14 mouse cellular contexts compared by ENCODE assay signal in genomic region chr9:94582309-94582708, GRCm38 (mm10). TPM values are rescaled to one million over a fixed set of nuclear protein-coding genes. Genes with fewer than 3 reads are reported as not detected.
A peak's percentile ranks its signal among the peaks of the same experiment; 100 is the strongest.
DNase-seq lines count a peak whose midpoint lies in the region; ATAC-seq and TF ChIP-seq lines count a peak whose summit lies in the region.
"Had no signal": no experiment of that assay in that cellular context is flagged by ENCODE, and none has a peak within 500 bp of the region (broad histone marks: within the 10 kb centered on the region; RNA-seq: fewer than 3 reads in every experiment).

No protein-coding gene starts in this region.

- H3K36me3 ChIP-seq in forebrain, postnatal 0 days (ENCODE audit: insufficient read depth), result no peaks in the 10 kb centered on the region
- no peaks in the 10 kb centered on the region for H3K36me3 ChIP-seq in forebrain, embryonic 16.5 days (ENCODE audit: control insufficient read depth, insufficient read depth)
- no peaks in the 10 kb centered on the region for H3K36me3 ChIP-seq in lung, embryonic 16.5 days (ENCODE audit: control insufficient read depth, insufficient read depth, low read length)
- H3K36me3 ChIP-seq: G1E; limb, embryonic 12.5 days; midbrain, embryonic 12.5 days had no signal

- no peak overlapping the region for H3K4me3 ChIP-seq in forebrain, postnatal 0 days (ENCODE audit: low read depth, low read length)
- H3K4me3 ChIP-seq in forebrain, embryonic 16.5 days (replicated peaks; ENCODE audit: low read length), result no peak overlapping the region
- H3K4me3 ChIP-seq in lung, embryonic 16.5 days (ENCODE audit: low read length), result no peak overlapping the region
- H3K4me3 ChIP-seq: limb, embryonic 12.5 days; midbrain, embryonic 12.5 days had no signal

- DNase-seq in forebrain, postnatal 0 days, result peak; percentile 9
- DNase-seq in lung, postnatal 25 days (ENCODE audit: low spot score), result no peak
- peak; percentile 66 to 70 for DNase-seq in cerebellum, postnatal 10 days
- DNase-seq in retina, postnatal 1 day, result no peak
- DNase-seq in layer of hippocampus, postnatal 36 days, result no peak
- no peak for DNase-seq in spleen, postnatal 4 days (ENCODE audit: low spot score in 2 of 2)
- DNase-seq: B cell, adult 2 months; kidney, postnatal 14 days; thymus, adult 18-20 months had no signal

- H3K27me3 ChIP-seq in forebrain, postnatal 0 days (ENCODE audit: insufficient read depth, low read length), result no peaks in the 10 kb centered on the region
- H3K27me3 ChIP-seq in forebrain, embryonic 16.5 days (replicated peaks; ENCODE audit: control insufficient read depth, insufficient read depth, low read length), result no peaks in the 10 kb centered on the region
- no peaks in the 10 kb centered on the region for H3K27me3 ChIP-seq in lung, embryonic 16.5 days (ENCODE audit: control insufficient read depth, insufficient read depth, low read depth, low read length)
- H3K27me3 ChIP-seq: limb, embryonic 12.5 days; midbrain, embryonic 12.5 days had no signal

- H3K4me1 ChIP-seq in forebrain, postnatal 0 days (ENCODE audit: insufficient read depth), result no peaks in the 10 kb centered on the region
- 0 out of 2 replicates have a peak, but pooled peaks cover 4% of the 10 kb centered on the region for H3K4me1 ChIP-seq in forebrain, embryonic 16.5 days (replicated peaks; ENCODE audit: control insufficient read depth, insufficient read depth, low read length)
- H3K4me1 ChIP-seq in lung, embryonic 16.5 days (replicated peaks; ENCODE audit: control insufficient read depth, insufficient read depth, low read length), result peaks cover 8% of the 10 kb centered on the region; the same call in 1 of the 2 replicates
- H3K4me1 ChIP-seq: limb, embryonic 12.5 days had no signal

- no peak overlapping the region for H3K9ac ChIP-seq in forebrain, postnatal 0 days
- H3K9ac ChIP-seq in forebrain, embryonic 16.5 days (replicated peaks; ENCODE audit: low read depth, low read length), result no peak overlapping the region
- H3K9ac ChIP-seq in lung, embryonic 16.5 days (ENCODE audit: low read length), result no peak overlapping the region
- H3K9ac ChIP-seq: limb, embryonic 12.5 days; midbrain, embryonic 12.5 days had no signal

- WGBS in forebrain, postnatal 0 days, result 25% methylated on average over 8 of the region's 8 CpGs
- WGBS in forebrain, embryonic 16.5 days, result 28% methylated on average over 8 of the region's 8 CpGs
- WGBS in lung, embryonic 16.5 days, result 41% methylated on average over 8 of the region's 8 CpGs

- TF ChIP-seq CTCF in forebrain, postnatal 0 days (IDR thresholded peaks at IDR 0.05; ENCODE audit: low read depth), result no peak

- peak; percentile 38 for ATAC-seq in forebrain, postnatal 0 days
- ATAC-seq in forebrain, embryonic 16.5 days, result no peak
- ATAC-seq in lung, embryonic 16.5 days (ENCODE audit: low read depth), result peak; percentile 66

- no peaks in the 10 kb centered on the region for H3K9me3 ChIP-seq in forebrain, postnatal 0 days (ENCODE audit: low read length)
- no peaks in the 10 kb centered on the region for H3K9me3 ChIP-seq in forebrain, embryonic 16.5 days (ENCODE audit: control insufficient read depth, low read length)
- H3K9me3 ChIP-seq in lung, embryonic 16.5 days (ENCODE audit: control insufficient read depth, low read length), result no peaks in the 10 kb centered on the region
- H3K9me3 ChIP-seq: limb, embryonic 12.5 days; midbrain, embryonic 12.5 days had no signal

- H3K27ac ChIP-seq in forebrain, postnatal 0 days (ENCODE audit: low read depth, low read length), result no peak overlapping the region
- no peak overlapping the region for H3K27ac ChIP-seq in forebrain, embryonic 16.5 days (ENCODE audit: low read length)
- H3K27ac ChIP-seq in lung, embryonic 16.5 days (ENCODE audit: low read length), result peak overlapping the region; percentile 20; the same call in 1 of the 2 replicates
- H3K27ac ChIP-seq: limb, embryonic 12.5 days; midbrain, embryonic 12.5 days had no signal

- H3K4me2 ChIP-seq in forebrain, postnatal 0 days (ENCODE audit: low read depth), result no peak overlapping the region
- no peak overlapping the region for H3K4me2 ChIP-seq in forebrain, embryonic 16.5 days (ENCODE audit: low read length)
- H3K4me2 ChIP-seq in lung, embryonic 16.5 days (ENCODE audit: low read depth, low read length), result no peak overlapping the region
- H3K4me2 ChIP-seq: limb, embryonic 12.5 days; midbrain, embryonic 12.5 days had no signal

RNA-seq across cellular contexts. Expression of gene 1190002N15Rik, which starts 44.4 kb away (rescaled TPM):
- 30.3 and 37.7 TPM in 2 replicates for total RNA-seq in forebrain, postnatal 0 days (2014; rRNA removed)
- 7.3 TPM in 2 replicates for polyA plus RNA-seq in forebrain, postnatal 0 days (2015; fragmentation: Nextera tagmentation; extraction: Ambion mirVana)
- 4.1 and 4.7 TPM in 2 replicates for polyA plus RNA-seq in forebrain, embryonic 16.5 days (2015; fragmentation: Nextera tagmentation; extraction: Ambion mirVana)
- polyA plus RNA-seq in lung, embryonic 16.5 days (2015; fragmentation: Nextera tagmentation; extraction: Ambion mirVana), result 6.9 and 7.7 TPM in 2 replicates
- 10 to 100 TPM; 18.9 to 19.0 TPM for total RNA-seq in layer of hippocampus, postnatal 36 days (2021)

Comparison
In these comparisons a context has a peak if more than half of its experiments do, and no peak if none do; other contexts are left out.
1. DNase-seq: peak in forebrain, postnatal 0 days (single experiment) and cerebellum, postnatal 10 days (2 of 2); none in lung, postnatal 25 days (single experiment), retina, postnatal 1 day (single experiment), layer of hippocampus, postnatal 36 days (0 of 2) and spleen, postnatal 4 days (0 of 2).